Mouse (Mus musculus) heart, adult 2 months (tissue): ENCODE data around the gene March8. TPM values are rescaled to one million over a fixed set of nuclear protein-coding genes. Genes with fewer than 3 reads are reported as not detected.

Source experiments
- DNase-seq, 2 experiments: peaks; one replicate each; pipeline ENCODE4 v3.0.0; 2021
- H3K27ac ChIP-seq: fragments of 200-600 bp; 2 replicates; pipeline ENCODE4 v1.8.1; 2022
- H3K27me3 ChIP-seq: fragments of 200-500 bp; 2 replicates; pipeline ENCODE4 v1.6.1; 2012; ENCODE audit warnings: mild to moderate bottlenecking, low read length, inconsistent platforms, mixed read lengths; ENCODE audit not compliant: control insufficient read depth, insufficient read depth
- H3K36me3 ChIP-seq: fragments of 200-500 bp; 2 replicates; pipeline ENCODE4 v1.6.1; 2012; ENCODE audit warnings: low read length, inconsistent platforms; ENCODE audit not compliant: control insufficient read depth, insufficient read depth
- H3K4me1 ChIP-seq: fragments of 200-500 bp; 2 replicates; pipeline ENCODE4 v1.6.1; 2011; ENCODE audit warnings: low read length; ENCODE audit not compliant: control insufficient read depth, insufficient read depth
- H3K4me3 ChIP-seq: fragments of 200-600 bp; 2 replicates; pipeline ENCODE4 v1.8.1; 2022
- H3K79me2 ChIP-seq: fragments of 200-500 bp; replicated peaks from 2 replicates; pipeline ENCODE4 v1.6.1; 2012; ENCODE audit warnings: mild to moderate bottlenecking, inconsistent platforms, low read length, moderate library complexity, mixed read lengths; ENCODE audit not compliant: control insufficient read depth, insufficient read depth
- H3K9ac ChIP-seq: fragments of 200-500 bp; 2 replicates; pipeline ENCODE4 v1.6.1; 2012; ENCODE audit warnings: low read depth, mild to moderate bottlenecking, control low read depth, inconsistent platforms, low read length, mixed read lengths
- CTCF ChIP-seq: fragments of 200-600 bp; IDR thresholded peaks from 2 replicates; pipeline ENCODE4 v1.8.1; 2022; ENCODE audit warnings: antibody characterized with exemption, mild to moderate bottlenecking, moderate library complexity
- EP300 ChIP-seq: fragments of 200-500 bp; IDR thresholded peaks from 2 replicates; pipeline ENCODE4 v1.6.1; 2011; ENCODE audit warnings: low read depth, low read length, control low read depth; ENCODE audit not compliant: insufficient read depth
- POLR2A ChIP-seq: fragments of 200-500 bp; IDR thresholded peaks from 2 replicates; pipeline ENCODE4 v1.6.1; 2011; ENCODE audit warnings: mild to moderate bottlenecking, low read depth, low read length, control low read depth; ENCODE audit not compliant: insufficient read depth
- WGBS: fragments of 180-500 bp; shearing (Covaris S2); methylation state at CpG from one replicate; pipeline ENCODE4 v1.1.7; 2018; 5-methylcytosine and 5-hydroxymethylcytosine counted together
- intact Hi-C: fragments of 180-260 bp; cut with DNase I; formaldehyde crosslinking; loops from one replicate; pipeline ENCODE4 v1.15.1; 2025
- polyA plus RNA-seq: library from polyadenylated mRNA; depleted of rRNA; stranded (reverse); fragments of >200 nt; gene quantifications from 2 replicates; pipeline ENCODE4 v1.2.3, GENCODE M21; 2012
- total RNA-seq, 2 experiments: library from RNA; stranded (reverse); gene quantifications; 2 replicates each; pipeline ENCODE4 v1.2.3; 2021

March8 gene
- total and polyA plus RNA-seq, 3 experiments: 27.8 to 43.9 (median 38.4) TPM

DNA sequence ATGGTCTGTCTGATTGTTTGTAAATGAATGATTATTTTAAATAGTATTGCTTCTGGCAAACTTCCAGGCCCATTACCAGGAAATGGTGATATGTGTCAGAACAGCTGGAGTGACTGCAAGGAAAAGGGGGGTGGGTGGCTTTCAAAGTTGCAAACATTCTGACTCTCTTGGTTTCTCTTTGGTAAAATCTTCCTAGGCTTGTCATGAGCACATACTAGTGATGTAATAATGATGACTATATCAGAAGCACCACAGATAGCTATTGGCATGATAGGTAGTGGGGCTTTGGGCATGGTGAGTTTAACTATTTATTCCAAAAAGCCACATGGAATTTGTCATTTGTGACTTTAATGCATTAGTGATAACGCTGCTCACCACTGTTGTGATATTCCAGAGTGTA, 36.3 kb downstream of the March8 start:
- no peak for DNase-seq
- Histone ChIP-seq H3K4me3 (no peak overlapping the region), H3K9ac (no peak overlapping the region), H3K27me3 (no peaks in the 10 kb centered on the region), H3K36me3 (peaks cover 3% of the 10 kb centered on the region; the same call in 1 of the 2 replicates), H3K79me2 (0 out of 2 replicates have a peak, but pooled peaks cover 2% of the 10 kb centered on the region), H3K4me1 (peaks cover 1% of the 10 kb centered on the region), H3K27ac (no peak overlapping the region)
- WGBS: 88% methylated on average over 1 of the region's 1 CpGs
- TF ChIP-seq CTCF: no peak
- TF ChIP-seq POLR2A: no peak
- no peak for TF ChIP-seq EP300
- intact Hi-C loops: no loop called here

- Histone ChIP-seq H3K9ac (no peak overlapping the region), H3K27ac (no peak overlapping the region), H3K4me1 (peaks cover 1% of the 10 kb centered on the region), H3K27me3 (no peaks in the 10 kb centered on the region), H3K79me2 (0 out of 2 replicates have a peak, but pooled peaks cover 2% of the 10 kb centered on the region), H3K4me3 (no peak overlapping the region), H3K36me3 (peaks cover 3% of the 10 kb centered on the region; the same call in 1 of the 2 replicates)
- no peak for DNase-seq
- no peak for TF ChIP-seq CTCF
- intact Hi-C loops: no loop called here
These were observed 36.8 kb downstream of the March8 start for GRCm38 (mm10) chr6:116374618-116375017.

- Histone ChIP-seq H3K27me3 (no peaks in the 10 kb centered on the region), H3K27ac (no peak overlapping the region), H3K9ac (no peak overlapping the region), H3K36me3 (peaks cover 3% of the 10 kb centered on the region), H3K79me2 (no peaks in the 10 kb centered on the region), H3K4me3 (no peak overlapping the region), H3K4me1 (no peaks in the 10 kb centered on the region)
- WGBS: 82% methylated on average over 7 of the region's 7 CpGs
- intact Hi-C loops: no loop called here
- no peak for DNase-seq
- no peak for TF ChIP-seq POLR2A
- TF ChIP-seq CTCF: no peak
- TF ChIP-seq EP300: no peak
These were observed 41.1 kb downstream of the March8 start for GRCm38 (mm10) chr6:116378892-116379291.

GRCm38 (mm10) chr6:116380157-116380556, 42.3 kb downstream of the March8 start:
- DNase-seq: no peak
- peaks cover 3% of the 10 kb centered on the region for H3K36me3 ChIP-seq
- H3K79me2 ChIP-seq: no peaks in the 10 kb centered on the region
- intact Hi-C loops: no loop called here
- H3K27me3 ChIP-seq: no peaks in the 10 kb centered on the region
- TF ChIP-seq POLR2A: no peak
- no peak for TF ChIP-seq CTCF
- TF ChIP-seq EP300: no peak
- WGBS: 43% methylated on average over 3 of the region's 3 CpGs
- H3K4me1 ChIP-seq: no peaks in the 10 kb centered on the region
- H3K27ac ChIP-seq: no peak overlapping the region
- H3K9ac ChIP-seq: no peak overlapping the region
- no peak overlapping the region for H3K4me3 ChIP-seq

DNA sequence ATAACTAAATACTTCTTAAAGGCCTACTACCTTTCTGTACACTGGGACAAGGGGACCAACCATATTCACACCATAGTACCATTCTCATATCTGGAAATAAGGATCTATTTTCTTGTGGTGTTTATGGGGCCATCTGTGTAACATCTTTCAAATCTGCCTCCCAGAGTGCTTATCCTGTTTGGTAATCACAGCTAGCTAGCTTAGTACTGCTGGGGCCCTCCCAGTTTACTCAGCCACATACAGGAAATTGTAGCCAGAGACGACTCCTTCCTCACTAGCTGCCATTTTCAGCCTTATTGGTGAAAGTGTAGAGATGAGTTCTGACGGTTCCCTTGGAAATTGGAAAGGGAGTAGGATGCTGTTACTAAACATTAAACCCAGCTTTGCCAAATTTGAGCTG, 43.8 kb downstream of the March8 start:
- no peak for DNase-seq
- Histone ChIP-seq H3K27me3 (no peaks in the 10 kb centered on the region), H3K79me2 (no peaks in the 10 kb centered on the region), H3K4me3 (no peak overlapping the region), H3K4me1 (no peaks in the 10 kb centered on the region), H3K36me3 (peaks cover 3% of the 10 kb centered on the region), H3K9ac (no peak overlapping the region), H3K27ac (no peak overlapping the region)
- TF ChIP-seq POLR2A: no peak
- TF ChIP-seq CTCF: no peak
- no peak for TF ChIP-seq EP300
- intact Hi-C loops: no loop called here
- 37% methylated on average over 2 of the region's 2 CpGs for WGBS

- H3K27ac ChIP-seq: no peak overlapping the region
- WGBS: 92% methylated on average over 10 of the region's 10 CpGs
- H3K4me3 ChIP-seq: no peak overlapping the region
- no peaks in the 10 kb centered on the region for H3K27me3 ChIP-seq
- intact Hi-C loops: no loop called here
- no peaks in the 10 kb centered on the region; the same call in 1 of the 2 replicates for H3K36me3 ChIP-seq
- no peaks in the 10 kb centered on the region for H3K79me2 ChIP-seq
- DNase-seq: no peak
- no peaks in the 10 kb centered on the region for H3K4me1 ChIP-seq
- H3K9ac ChIP-seq: no peak overlapping the region
- TF ChIP-seq POLR2A: no peak
- TF ChIP-seq CTCF: no peak
- no peak for TF ChIP-seq EP300
These were observed 45.8 kb downstream of the March8 start for GRCm38 (mm10) chr6:116383582-116383981.
